Mouse (Mus musculus): ENCODE measurements at regions not wholly inside any gene's neighbourhood (a gene's known extent, or its start where the extent isn't known, plus 50 kb on each side); places are given as distances from the start of the nearest gene placed in this dataset.

- Histone ChIP-seq H3K79me2 (ENCODE audit: control insufficient read depth, insufficient read depth, low read length, poor library complexity) (no peaks in the 10 kb centered on the region), H3K4me3 (ENCODE audit: control insufficient read depth in 1 of 2, insufficient read depth in 1 of 2, low read depth in 2 of 2, low read length in 2 of 2) (no peak overlapping the region), H3K27me3 (ENCODE audit: control insufficient read depth in 1 of 2, insufficient read depth in 2 of 2, low read length in 2 of 2) (no peaks in the 10 kb centered on the region), H3K36me3 (ENCODE audit: control insufficient read depth in 1 of 2, insufficient read depth in 2 of 2, low read length in 2 of 2) (no peaks in the 10 kb centered on the region), H3K27ac (ENCODE audit: control insufficient read depth, low read depth, low read length) (no peak overlapping the region), H3K4me1 (ENCODE audit: control insufficient read depth in 1 of 2, insufficient read depth in 2 of 2, low read length in 2 of 2) (no peaks in the 10 kb centered on the region), H3K9me3 (replicated peaks; ENCODE audit: insufficient read depth, low read length) (no peaks in the 10 kb centered on the region), H3K9ac (ENCODE audit: control insufficient read depth, low read depth, low read length, poor library complexity, severe bottlenecking) (no peak overlapping the region)
- no peak for TF ChIP-seq TBP (IDR thresholded peaks at IDR 0.05; ENCODE audit: low read depth, low read length)
- TF ChIP-seq MEF2A (IDR thresholded peaks at IDR 0.05; ENCODE audit: extremely low read depth, insufficient replicate concordance, low read depth, low read length, poor library complexity, severe bottlenecking) = no peak
- no peak for TF ChIP-seq SMC3 (IDR thresholded peaks at IDR 0.05; ENCODE audit: low read depth, low read length)
- TF ChIP-seq RAD21 (IDR thresholded peaks at IDR 0.05; ENCODE audit: low read depth, low read length) = no peak
- TF ChIP-seq USF1 (IDR thresholded peaks at IDR 0.05; ENCODE audit: low read depth, low read length) = no peak
- TF ChIP-seq EP300 (IDR thresholded peaks at IDR 0.05; ENCODE audit: low read depth in 1 of 2, low read length in 2 of 2) = no peak
- no peak for TF ChIP-seq TCF12 (IDR thresholded peaks at IDR 0.05; ENCODE audit: low read depth, low read length)
- no peak for TF ChIP-seq MAFK (IDR thresholded peaks at IDR 0.05; ENCODE audit: borderline replicate concordance, low read depth, low read length)
- TF ChIP-seq ZMIZ1 (IDR thresholded peaks at IDR 0.05; ENCODE audit: low read depth, low read length) = no peak
- TF ChIP-seq BHLHE40 (IDR thresholded peaks at IDR 0.05; ENCODE audit: borderline replicate concordance, low read depth, low read length) = no peak
- TF ChIP-seq TAL1 (IDR thresholded peaks at IDR 0.05; ENCODE audit: low read length) = no peak
- no peak for DNase-seq (ENCODE audit: low read depth, low spot score)
Measured at GRCm38 (mm10) chr4:105397451-105397850, 240.3 kb downstream of the Plpp3 start.

DNA sequence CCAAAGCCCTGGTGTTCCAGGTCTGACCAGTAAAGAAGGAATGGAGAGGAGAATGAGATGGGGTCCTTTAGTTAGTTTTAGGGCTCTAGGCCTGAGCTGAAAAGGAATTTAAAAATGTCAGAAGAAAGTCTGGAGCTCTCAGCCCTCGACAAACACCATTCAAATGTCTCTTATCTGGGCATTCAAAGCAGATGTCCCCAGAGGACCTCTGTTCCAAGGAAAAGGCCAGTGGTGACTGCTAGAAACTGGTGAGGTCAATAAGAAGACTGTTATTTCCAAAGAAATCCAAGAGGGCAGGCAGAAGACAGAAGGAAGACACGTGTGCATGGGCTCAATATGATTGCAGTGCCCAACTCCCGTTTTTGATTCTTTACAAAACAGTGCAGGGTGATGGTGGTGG is 244.9 kb downstream of the Plpp3 start:
- no peak overlapping the region for H3K9ac ChIP-seq (ENCODE audit: control insufficient read depth, low read depth, low read length, poor library complexity, severe bottlenecking)
- H3K9me3 ChIP-seq (replicated peaks; ENCODE audit: insufficient read depth, low read length) = no peaks in the 10 kb centered on the region
- no peak overlapping the region for H3K27ac ChIP-seq (ENCODE audit: control insufficient read depth, low read depth, low read length)
- H3K36me3 ChIP-seq (ENCODE audit: control insufficient read depth in 1 of 2, insufficient read depth in 2 of 2, low read length in 2 of 2) = no peaks in the 10 kb centered on the region
- TF ChIP-seq TAL1 (IDR thresholded peaks at IDR 0.05; ENCODE audit: low read length) = no peak
- no peak for TF ChIP-seq GATA1 (IDR thresholded peaks at IDR 0.05; ENCODE audit: low read depth, low read length)
- no peak for TF ChIP-seq NRF1 (IDR thresholded peaks at IDR 0.05; ENCODE audit: insufficient read depth, low read depth, low read length, poor library complexity, severe bottlenecking)
- no peak for TF ChIP-seq RCOR1 (IDR thresholded peaks at IDR 0.05; ENCODE audit: low read depth, low read length)
- no peak for TF ChIP-seq UBTF (IDR thresholded peaks at IDR 0.05; ENCODE audit: borderline replicate concordance, insufficient read depth, low read depth, low read length)
- no peak for TF ChIP-seq MYC (IDR thresholded peaks at IDR 0.05; ENCODE audit: low read depth, low read length)
- TF ChIP-seq MYB (IDR thresholded peaks at IDR 0.05; ENCODE audit: low read depth, low read length) = no peak
- TF ChIP-seq SMC3 (IDR thresholded peaks at IDR 0.05; ENCODE audit: low read depth, low read length) = no peak
- H3K27me3 ChIP-seq (ENCODE audit: control insufficient read depth in 1 of 2, insufficient read depth in 2 of 2, low read length in 2 of 2) = no peaks in the 10 kb centered on the region
- DNase-seq (ENCODE audit: low read depth, low spot score) = no peak
- H3K4me1 ChIP-seq (ENCODE audit: control insufficient read depth in 1 of 2, insufficient read depth in 2 of 2, low read length in 2 of 2) = no peaks in the 10 kb centered on the region
- no peak overlapping the region for H3K4me3 ChIP-seq (ENCODE audit: control insufficient read depth in 1 of 2, insufficient read depth in 1 of 2, low read depth in 2 of 2, low read length in 2 of 2)
- H3K79me2 ChIP-seq (ENCODE audit: control insufficient read depth, insufficient read depth, low read length, poor library complexity) = no peaks in the 10 kb centered on the region
